Mouse (Mus musculus) thymus, postnatal 4 days (tissue): ENCODE data around the gene Farsa.
"Not testable (repeated sequence)": the region's sequence is repeated elsewhere in the genome, so short reads cannot be mapped to it uniquely, and the experiment has no call there.

ENCODE experiments used
- DNase-seq: peaks from one replicate; pipeline ENCODE4 v3.0.0; 2021

Gene Farsa

GRCm38 (mm10) chr8:84874339-84874738 lies 17.6 kb downstream of the Farsa start:
- no peak for DNase-seq

- DNase-seq = no peak
Measured at GRCm38 (mm10) chr8:84877297-84878035, 20.7 kb downstream of the Farsa start.

GRCm38 (mm10) chr8:84878915-84879314 lies 22.1 kb downstream of the Farsa start:
- DNase-seq = no peak

- DNase-seq = no peak
Measured at GRCm38 (mm10) chr8:84884728-84885127, 27.9 kb downstream of the Farsa start.

GRCm38 (mm10) chr8:84888280-84888679 lies 31.5 kb downstream of the Farsa start:
- DNase-seq = no peak

- no peak for DNase-seq
Measured at GRCm38 (mm10) chr8:84889141-84889540, 32.4 kb downstream of the Farsa start.

- no peak for DNase-seq
Measured at GRCm38 (mm10) chr8:84892993-84893708, 36.4 kb downstream of the Farsa start.

GRCm38 (mm10) chr8:84893709-84894134 lies 36.9 kb downstream of the Farsa start, which contains the start of gene Gcdh:
Gene Gcdh, minus strand, starts transcription at chr8:84893921.
- peak; percentile 85 for DNase-seq

GRCm38 (mm10) chr8:84895963-84896362 lies 39.2 kb downstream of the Farsa start:
- DNase-seq = no peak

- DNase-seq = no peak
Measured at GRCm38 (mm10) chr8:84901071-84901470, 44.3 kb downstream of the Farsa start.

GRCm38 (mm10) chr8:84901752-84902151 lies 45.0 kb downstream of the Farsa start, which contains the start of gene Klf1:
Gene Klf1, plus strand, starts transcription at chr8:84901928.
- DNase-seq = no peak

- no peak for DNase-seq
Measured at GRCm38 (mm10) chr8:84902367-84902919, 45.7 kb downstream of the Farsa start.

GRCm38 (mm10) chr8:84902920-84903661 lies 46.3 kb downstream of the Farsa start:
- peak; percentile 99 for DNase-seq

- no peak for DNase-seq
Measured at GRCm38 (mm10) chr8:84904351-84904750, 47.6 kb downstream of the Farsa start.

GRCm38 (mm10) chr8:84907037-84907436 lies 50.2 kb downstream of the Farsa start:
- DNase-seq = no peak

GRCm38 (mm10) chr8:84907493-84907892 lies 50.7 kb downstream of the Farsa start:
- no peak for DNase-seq

- DNase-seq = not testable (repeated sequence)
Measured at GRCm38 (mm10) chr8:84907979-84908378, 51.2 kb downstream of the Farsa start.

- peak; percentile 78 for DNase-seq
Measured at GRCm38 (mm10) chr8:84908421-84909161, 51.8 kb downstream of the Farsa start, which contains the start of gene Dnase2a. Gene Dnase2a, plus strand, starts transcription at chr8:84908560.

- no peak for DNase-seq
Measured at GRCm38 (mm10) chr8:84909162-84909767, 52.5 kb downstream of the Farsa start.

- no peak for DNase-seq
Measured at GRCm38 (mm10) chr8:84909949-84910348, 53.2 kb downstream of the Farsa start.

- no peak for DNase-seq
Measured at GRCm38 (mm10) chr8:84910551-84910950, 53.8 kb downstream of the Farsa start.

- no peak for DNase-seq
Measured at GRCm38 (mm10) chr8:84911854-84912253, 55.1 kb downstream of the Farsa start.
